Mouse (Mus musculus): ENCODE results near the gene Meis2. TPM values are rescaled to one million over a fixed set of nuclear protein-coding genes. Genes with fewer than 3 reads are reported as not detected.

Gene Meis2
- polyA plus RNA-seq, 1 experiment, result not detected

GRCm38 (mm10) chr2:116010469-116010868, 55.2 kb downstream of the Meis2 start:
- Histone ChIP-seq H3K27ac (ENCODE audit: insufficient read depth, low read depth, low read length) (no peak overlapping the region), H3K4me1 (ENCODE audit: control insufficient read depth, insufficient read depth, low read length) (no peaks in the 10 kb centered on the region), H3K4me3 (ENCODE audit: insufficient read depth, low read length) (no peak overlapping the region)
- TF ChIP-seq CTCF (IDR thresholded peaks at IDR 0.05; ENCODE audit: low read depth, low read length), result no peak
- no peak for TF ChIP-seq POLR2A (IDR thresholded peaks at IDR 0.05; ENCODE audit: borderline replicate concordance, low read depth, low read length)

- Histone ChIP-seq H3K4me1 (ENCODE audit: control insufficient read depth, insufficient read depth, low read length) (no peaks in the 10 kb centered on the region), H3K27ac (ENCODE audit: insufficient read depth, low read depth, low read length) (no peak overlapping the region), H3K4me3 (ENCODE audit: insufficient read depth, low read length) (no peak overlapping the region)
- TF ChIP-seq CTCF (IDR thresholded peaks at IDR 0.05; ENCODE audit: low read depth, low read length) (no peak), POLR2A (IDR thresholded peaks at IDR 0.05; ENCODE audit: borderline replicate concordance, low read depth, low read length) (no peak)
Measured at GRCm38 (mm10) chr2:116010061-116010460, 55.6 kb downstream of the Meis2 start.

- Histone ChIP-seq H3K4me1 (ENCODE audit: control insufficient read depth, insufficient read depth, low read length) (no peaks in the 10 kb centered on the region), H3K4me3 (ENCODE audit: insufficient read depth, low read length) (no peak overlapping the region), H3K27ac (ENCODE audit: insufficient read depth, low read depth, low read length) (no peak overlapping the region)
- TF ChIP-seq CTCF (IDR thresholded peaks at IDR 0.05; ENCODE audit: low read depth, low read length) (no peak), POLR2A (IDR thresholded peaks at IDR 0.05; ENCODE audit: borderline replicate concordance, low read depth, low read length) (no peak)
Measured at GRCm38 (mm10) chr2:116009097-116009970, 56.3 kb downstream of the Meis2 start.

- TF ChIP-seq CTCF (IDR thresholded peaks at IDR 0.05; ENCODE audit: low read depth, low read length), result no peak
- no peak for TF ChIP-seq POLR2A (IDR thresholded peaks at IDR 0.05; ENCODE audit: borderline replicate concordance, low read depth, low read length)
- no peak overlapping the region for H3K27ac ChIP-seq (ENCODE audit: insufficient read depth, low read depth, low read length)
- H3K4me3 ChIP-seq (ENCODE audit: insufficient read depth, low read length), result no peak overlapping the region
- no peaks in the 10 kb centered on the region for H3K4me1 ChIP-seq (ENCODE audit: control insufficient read depth, insufficient read depth, low read length)
Measured at GRCm38 (mm10) chr2:116002354-116002753, 63.3 kb downstream of the Meis2 start.

GRCm38 (mm10) chr2:116001352-116002138, 64.1 kb downstream of the Meis2 start:
- Histone ChIP-seq H3K27ac (ENCODE audit: insufficient read depth, low read depth, low read length) (no peak overlapping the region), H3K4me1 (ENCODE audit: control insufficient read depth, insufficient read depth, low read length) (no peaks in the 10 kb centered on the region), H3K4me3 (ENCODE audit: insufficient read depth, low read length) (no peak overlapping the region)
- TF ChIP-seq POLR2A (IDR thresholded peaks at IDR 0.05; ENCODE audit: borderline replicate concordance, low read depth, low read length) (no peak), CTCF (IDR thresholded peaks at IDR 0.05; ENCODE audit: low read depth, low read length) (no peak)

GRCm38 (mm10) chr2:116000514-116000913, 65.1 kb downstream of the Meis2 start:
- no peak overlapping the region for H3K4me3 ChIP-seq (ENCODE audit: insufficient read depth, low read length)
- TF ChIP-seq CTCF (IDR thresholded peaks at IDR 0.05; ENCODE audit: low read depth, low read length) (no peak), POLR2A (IDR thresholded peaks at IDR 0.05; ENCODE audit: borderline replicate concordance, low read depth, low read length) (no peak)
- no peak overlapping the region for H3K27ac ChIP-seq (ENCODE audit: insufficient read depth, low read depth, low read length)
- H3K4me1 ChIP-seq (ENCODE audit: control insufficient read depth, insufficient read depth, low read length), result no peaks in the 10 kb centered on the region

- Histone ChIP-seq H3K4me3 (ENCODE audit: insufficient read depth, low read length) (no peak overlapping the region), H3K27ac (ENCODE audit: insufficient read depth, low read depth, low read length) (no peak overlapping the region), H3K4me1 (ENCODE audit: control insufficient read depth, insufficient read depth, low read length) (no peaks in the 10 kb centered on the region)
- TF ChIP-seq CTCF (IDR thresholded peaks at IDR 0.05; ENCODE audit: low read depth, low read length), result no peak
- TF ChIP-seq POLR2A (IDR thresholded peaks at IDR 0.05; ENCODE audit: borderline replicate concordance, low read depth, low read length), result no peak
Measured at GRCm38 (mm10) chr2:115998802-115999201, 66.8 kb downstream of the Meis2 start.

- no peak for TF ChIP-seq POLR2A (IDR thresholded peaks at IDR 0.05; ENCODE audit: borderline replicate concordance, low read depth, low read length)
- no peak for TF ChIP-seq CTCF (IDR thresholded peaks at IDR 0.05; ENCODE audit: low read depth, low read length)
Measured at GRCm38 (mm10) chr2:115996438-115996837, 69.2 kb downstream of the Meis2 start.

GRCm38 (mm10) chr2:115993877-115994276, 71.8 kb downstream of the Meis2 start:
- H3K4me3 ChIP-seq (ENCODE audit: insufficient read depth, low read length), result no peak overlapping the region
- no peaks in the 10 kb centered on the region for H3K4me1 ChIP-seq (ENCODE audit: control insufficient read depth, insufficient read depth, low read length)
- TF ChIP-seq POLR2A (IDR thresholded peaks at IDR 0.05; ENCODE audit: borderline replicate concordance, low read depth, low read length), result no peak
- TF ChIP-seq CTCF (IDR thresholded peaks at IDR 0.05; ENCODE audit: low read depth, low read length), result no peak
- H3K27ac ChIP-seq (ENCODE audit: insufficient read depth, low read depth, low read length), result no peak overlapping the region

More at GRCm38 (mm10) chr2:115996438-115996837, 69.2 kb downstream of the Meis2 start:
- no peaks in the 10 kb centered on the region for H3K4me1 ChIP-seq (ENCODE audit: control insufficient read depth, insufficient read depth, low read length)
- no peak overlapping the region for H3K4me3 ChIP-seq (ENCODE audit: insufficient read depth, low read length)
- no peak overlapping the region for H3K27ac ChIP-seq (ENCODE audit: insufficient read depth, low read depth, low read length)

GRCm38 (mm10) chr2:115989249-115989648, 76.4 kb downstream of the Meis2 start:
- TF ChIP-seq POLR2A (IDR thresholded peaks at IDR 0.05; ENCODE audit: borderline replicate concordance, low read depth, low read length) (no peak), CTCF (IDR thresholded peaks at IDR 0.05; ENCODE audit: low read depth, low read length) (no peak)
- H3K4me3 ChIP-seq (ENCODE audit: insufficient read depth, low read length), result no peak overlapping the region
- no peak overlapping the region for H3K27ac ChIP-seq (ENCODE audit: insufficient read depth, low read depth, low read length)
- no peaks in the 10 kb centered on the region for H3K4me1 ChIP-seq (ENCODE audit: control insufficient read depth, insufficient read depth, low read length)
